Mouse (Mus musculus) liver, embryonic 14.5 days (tissue): Measurements from ENCODE around the gene Pdxk. TPM values are rescaled to one million over a fixed set of nuclear protein-coding genes. Genes with fewer than 3 reads are reported as not detected.

Source experiments
- ATAC-seq: fragments of 200-750 bp; cut with Nextera tagmentation; 2 replicates; pipeline ENCODE4 v1.8.0; 2017; ENCODE audit warnings: moderate number of reproducible peaks, mild to moderate bottlenecking, moderate library complexity; ENCODE audit not compliant: insufficient read depth
- DNase-seq, 3 experiments: peaks; one replicate each; pipeline ENCODE4 v3.0.0-alpha.2; 2012 to 2013; ENCODE audit warnings: low read depth in 3 of 3, low spot score in 3 of 3
- H3K27ac ChIP-seq: fragments of 300-500 bp; sonication (generic); 2 replicates; pipeline ENCODE4 v1.5.1; 2014; ENCODE audit warnings: moderate library complexity, mild to moderate bottlenecking, control low read depth, inconsistent platforms
- H3K27me3 ChIP-seq: fragments of 300-500 bp; sonication (generic); 2 replicates; pipeline ENCODE4 v1.6.1; 2014; ENCODE audit warnings: mild to moderate bottlenecking, low read length, moderate library complexity; ENCODE audit not compliant: control insufficient read depth, insufficient read depth
- H3K36me3 ChIP-seq: fragments of 300-500 bp; sonication (generic); replicated peaks from 2 replicates; pipeline ENCODE4 v1.6.1; 2014; ENCODE audit warnings: low read depth; ENCODE audit not compliant: control insufficient read depth, insufficient read depth
- H3K4me1 ChIP-seq, 2 experiments: fragments of 200-500 bp in 1 of 2; fragments of 300-500 bp in 1 of 2; sonication (generic) in 1 of 2; replicated peaks; 2 replicates each; pipeline ENCODE4 v1.6.1; 2012 to 2014; ENCODE audit warnings: antibody characterized with exemption in 1 of 2, inconsistent platforms in 1 of 2, low read length in 1 of 2; ENCODE audit not compliant: control insufficient read depth in 2 of 2, insufficient read depth in 2 of 2
- H3K4me2 ChIP-seq: fragments of 300-500 bp; sonication (generic); 2 replicates; pipeline ENCODE4 v1.6.1; 2014; ENCODE audit warnings: low read depth, mild to moderate bottlenecking, control low read depth, moderate library complexity
- H3K4me3 ChIP-seq, 2 experiments: fragments of 200-500 bp in 1 of 2; fragments of 300-500 bp in 1 of 2; sonication (generic) in 1 of 2; 2 replicates each; pipeline ENCODE4 v1.5.1; 2012 to 2014; ENCODE audit warnings: low read depth in 2 of 2, low read length in 2 of 2, mild to moderate bottlenecking in 2 of 2, control low read depth in 1 of 2, inconsistent platforms in 1 of 2, moderate library complexity in 1 of 2; ENCODE audit not compliant: insufficient read depth in 1 of 2
- H3K9ac ChIP-seq: fragments of 300-500 bp; sonication (generic); replicated peaks from 2 replicates; pipeline ENCODE4 v1.6.1; 2014; ENCODE audit warnings: mild to moderate bottlenecking, control low read depth, moderate library complexity
- H3K9me3 ChIP-seq: fragments of 300-500 bp; sonication (generic); 2 replicates; pipeline ENCODE4 v1.6.1; 2016; ENCODE audit warnings: low read length, mixed read lengths; ENCODE audit not compliant: control insufficient read depth
- CTCF ChIP-seq: IDR thresholded peaks from 2 replicates; pipeline ENCODE4 v1.5.1; 2016; ENCODE audit warnings: antibody characterized with exemption, low read depth, control low read depth
- EP300 ChIP-seq: IDR thresholded peaks from 2 replicates; pipeline ENCODE4 v1.6.1; 2016; ENCODE audit warnings: antibody characterized with exemption, low read depth
- WGBS: fragments of 180-500 bp; shearing (Covaris S2); extraction: QIAGEN DNeasy Blood & Tissue Kit; methylation state at CpG from one replicate; pipeline ENCODE4 v1.1.7; 2014; ENCODE audit not compliant: insufficient replicate concordance; 5-methylcytosine and 5-hydroxymethylcytosine counted together
- polyA plus RNA-seq, 2 experiments: library from polyadenylated mRNA; depleted of rRNA in 1 of 2; stranded (reverse) in 1 of 2; unstranded in 1 of 2; fragments of >200 nt; fragmentation: Nextera tagmentation in 1 of 2; extraction: Ambion mirVana in 1 of 2; gene quantifications; 2 replicates each; pipeline versions ENCODE4 v1.2.1 to v1.2.3; 2012 to 2014

Gene Pdxk
- polyA plus RNA-seq, 2 experiments: 2.9 to 3.3 TPM

DNA sequence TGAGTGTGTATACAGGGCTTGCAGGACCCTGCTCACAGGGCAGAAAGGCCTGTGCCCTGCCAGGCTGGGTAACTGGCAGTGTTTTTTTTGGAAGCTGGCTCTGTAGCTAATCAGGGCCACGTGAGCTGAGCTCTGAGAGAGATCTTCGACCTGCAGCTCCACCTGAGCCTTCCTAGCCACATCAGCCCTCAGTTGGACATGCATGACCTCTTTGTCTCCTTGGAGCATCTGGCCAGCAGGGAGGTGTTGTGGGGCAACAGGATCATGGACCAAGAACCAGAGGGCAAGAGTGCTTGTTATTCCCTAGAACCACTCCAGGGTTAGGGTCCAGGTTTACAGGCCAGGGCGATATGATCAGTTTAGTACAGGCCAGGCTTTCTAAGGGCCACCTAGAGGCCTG is 17.4 kb downstream of the Pdxk start:
- Histone ChIP-seq H3K9ac (no peak overlapping the region), H3K4me2 (no peak overlapping the region), H3K36me3 (no peaks in the 10 kb centered on the region), H3K27me3 (no peaks in the 10 kb centered on the region), H3K9me3 (no peaks in the 10 kb centered on the region), H3K27ac (no peak overlapping the region), H3K4me3 (no peak overlapping the region), H3K4me1 (no peaks in the 10 kb centered on the region)
- TF ChIP-seq CTCF: no peak
- TF ChIP-seq EP300: no peak
- DNase-seq (no peak), ATAC-seq (no peak)
- 67% methylated on average over 3 of the region's 3 CpGs for WGBS

DNA sequence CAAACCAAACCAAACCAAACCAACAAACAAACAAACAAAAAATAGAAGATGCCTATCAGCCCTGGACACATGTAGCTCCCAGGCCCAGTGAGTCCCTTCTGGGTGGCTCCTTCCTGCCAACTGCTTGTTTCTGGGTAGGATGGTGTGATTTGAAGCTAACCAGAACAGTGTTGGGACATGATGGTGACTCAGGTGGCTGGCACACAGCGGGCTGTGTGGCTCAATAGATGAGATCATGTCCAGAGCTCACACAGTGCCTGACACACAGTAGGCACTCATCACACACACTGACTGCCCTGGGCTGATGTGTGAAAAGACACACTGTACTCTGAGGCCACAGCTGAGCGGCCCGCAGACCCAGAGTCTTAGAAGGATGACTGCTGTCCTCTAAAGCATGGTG is 18.6 kb downstream of the Pdxk start:
- Histone ChIP-seq H3K4me3 (no peak overlapping the region), H3K9me3 (no peaks in the 10 kb centered on the region), H3K9ac (no peak overlapping the region), H3K27ac (no peak overlapping the region), H3K4me1 (no peaks in the 10 kb centered on the region), H3K27me3 (no peaks in the 10 kb centered on the region), H3K36me3 (no peaks in the 10 kb centered on the region), H3K4me2 (no peak overlapping the region)
- 76% methylated on average over 3 of the region's 3 CpGs for WGBS
- no peak for TF ChIP-seq CTCF
- no peak for TF ChIP-seq EP300
- ATAC-seq: no peak
- DNase-seq: no peak

DNA sequence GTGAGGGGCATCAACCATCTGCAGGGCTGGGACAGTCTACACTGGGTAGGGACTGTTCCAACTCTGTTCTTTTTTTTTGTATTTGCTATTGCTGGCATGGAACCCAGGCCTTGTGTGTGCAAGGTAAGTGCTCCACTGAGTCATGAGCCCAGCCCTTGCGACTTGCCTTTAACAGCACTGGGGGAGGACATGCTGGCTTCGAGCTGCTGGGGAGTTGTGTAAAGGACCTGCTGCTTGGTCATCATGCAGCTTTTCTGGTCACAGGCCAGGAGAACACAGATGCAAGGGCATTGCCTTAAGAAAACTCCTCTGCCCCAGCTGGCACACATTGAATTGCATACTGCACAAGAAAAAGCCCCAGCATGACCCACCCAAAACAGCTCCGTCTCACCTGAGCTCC is 22.5 kb downstream of the Pdxk start:
- Histone ChIP-seq H3K9me3 (no peaks in the 10 kb centered on the region), H3K4me3 (no peak overlapping the region), H3K36me3 (no peaks in the 10 kb centered on the region), H3K27ac (no peak overlapping the region), H3K4me2 (no peak overlapping the region), H3K9ac (no peak overlapping the region), H3K27me3 (no peaks in the 10 kb centered on the region), H3K4me1 (no peaks in the 10 kb centered on the region)
- ATAC-seq (no peak), DNase-seq (no peak)
- TF ChIP-seq EP300: no peak
- TF ChIP-seq CTCF: no peak
- WGBS: 72% methylated on average over 3 of the region's 3 CpGs

DNA sequence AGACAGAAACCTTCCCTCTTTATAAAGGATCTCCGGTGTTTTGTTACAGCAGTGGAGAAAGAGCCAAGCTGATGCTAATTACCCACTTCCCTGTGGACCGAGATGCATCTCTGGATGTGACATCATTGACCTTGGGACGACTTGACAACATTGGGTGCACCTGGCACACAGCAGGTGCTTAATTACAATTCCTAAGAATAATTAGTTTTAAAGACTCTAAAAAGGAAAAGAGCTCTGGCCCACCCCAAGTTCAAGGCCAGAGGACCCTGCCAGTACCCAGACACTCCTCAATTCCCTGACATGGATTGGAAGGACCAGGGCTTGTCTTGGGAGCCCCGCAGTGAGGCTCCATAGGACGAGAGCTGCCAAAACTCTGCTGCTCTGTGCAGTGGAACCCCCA is 23.2 kb downstream of the Pdxk start:
- no peak overlapping the region for H3K27ac ChIP-seq
- no peaks in the 10 kb centered on the region for H3K36me3 ChIP-seq
- TF ChIP-seq EP300 (no peak), CTCF (no peak)
- no peak overlapping the region for H3K4me3 ChIP-seq
- WGBS: 72% methylated on average over 5 of the region's 5 CpGs
- ATAC-seq (no peak), DNase-seq (no peak)
- no peak overlapping the region for H3K4me2 ChIP-seq
- H3K9me3 ChIP-seq: no peaks in the 10 kb centered on the region
- H3K9ac ChIP-seq: no peak overlapping the region
- no peaks in the 10 kb centered on the region for H3K27me3 ChIP-seq
- no peaks in the 10 kb centered on the region for H3K4me1 ChIP-seq

DNA sequence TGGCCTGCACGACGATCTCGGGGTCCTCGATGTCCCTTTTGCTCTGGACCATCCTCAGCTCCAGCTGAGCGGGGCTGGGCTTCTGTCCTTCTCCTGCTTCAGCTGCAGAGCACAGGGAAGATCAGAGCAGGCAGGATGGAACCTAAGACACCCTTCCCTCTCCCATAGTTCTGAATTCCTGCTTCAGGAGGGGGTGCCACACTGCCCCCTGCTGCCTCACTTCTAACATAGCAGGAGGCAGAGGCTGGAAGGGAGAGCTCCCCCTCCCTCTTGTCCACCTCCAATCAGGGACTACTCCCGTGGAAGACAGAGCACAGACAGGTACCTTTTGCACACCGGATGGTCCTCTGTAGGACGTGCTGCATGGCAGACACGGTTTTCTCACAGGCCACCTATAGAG is 24.0 kb downstream of the Pdxk start:
- Histone ChIP-seq H3K4me3 (no peak overlapping the region), H3K4me2 (no peak overlapping the region), H3K9me3 (no peaks in the 10 kb centered on the region), H3K9ac (no peak overlapping the region), H3K27me3 (no peaks in the 10 kb centered on the region), H3K4me1 (no peaks in the 10 kb centered on the region), H3K27ac (no peak overlapping the region), H3K36me3 (no peaks in the 10 kb centered on the region)
- WGBS: 56% methylated on average over 9 of the region's 9 CpGs
- DNase-seq (no peak), ATAC-seq (no peak)
- TF ChIP-seq EP300: no peak
- TF ChIP-seq CTCF: peak; percentile 85
